Mouse (Mus musculus) effector memory CD4-positive, alpha-beta T cell, adult 7 months (primary cell): ENCODE results near the gene Ehd3. TPM values are rescaled to one million over a fixed set of nuclear protein-coding genes. Genes with fewer than 3 reads are reported as not detected.

Source experiments
- polyA plus RNA-seq: library from polyadenylated mRNA; unstranded; fragments of 100-300 nt; shearing (Covaris generic); gene quantifications from one replicate; pipeline ENCODE4 v1.2.1, GENCODE M21; 2017

The Ehd3 gene
- 276 TPM for polyA plus RNA-seq

DNA sequence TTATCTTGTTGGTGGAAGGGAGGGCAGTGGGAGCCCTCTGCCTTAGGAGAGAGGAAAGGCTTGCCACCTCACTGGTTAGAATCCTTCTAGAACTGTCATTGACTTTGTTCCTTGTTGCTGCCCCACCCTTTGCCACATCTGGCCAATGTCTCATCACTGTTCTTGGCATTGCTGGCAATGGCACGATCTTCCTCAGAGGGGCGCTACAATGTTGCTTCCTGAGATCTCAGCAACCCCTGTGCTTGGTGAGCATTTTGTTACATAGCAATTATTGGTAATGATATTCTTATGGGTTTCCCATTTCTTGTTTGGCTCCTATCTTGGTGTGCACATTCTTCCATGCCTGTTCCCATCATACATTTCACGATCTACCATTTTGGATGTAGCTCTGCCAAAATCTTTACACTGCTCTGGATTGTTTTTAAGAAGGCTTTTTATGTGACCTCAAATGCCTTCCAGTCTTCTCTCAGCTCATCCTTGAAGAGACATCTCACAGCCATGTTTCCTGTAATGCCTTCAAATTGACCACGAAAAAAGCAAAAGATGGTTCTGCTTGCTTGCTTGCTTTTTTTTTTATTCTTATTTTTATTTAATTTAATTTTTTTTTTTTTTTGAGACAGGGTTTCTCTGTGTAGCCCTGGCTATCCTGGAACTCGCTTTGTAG lies at the start of gene Ehd3:
TSS of gene Ehd3 (plus strand) at position 614 of the 664 bp plus-strand sequence.

Other genes with a start within 250 kb of the Ehd3 start
- gene Galnt14, start 93.7 kb upstream of the Ehd3 start, polyA plus RNA-seq: 2.2 TPM
- 72.5 TPM for gene Xdh, start 146.1 kb downstream of the Ehd3 start, polyA plus RNA-seq
- not detected for gene Srd5a2, start 243.8 kb downstream of the Ehd3 start, polyA plus RNA-seq